Mouse (Mus musculus) thymus, adult 2 months (tissue): Measurements from ENCODE around the gene Hilpda.

Source experiments
- CTCF ChIP-seq: fragments of 200-500 bp; IDR thresholded peaks from 2 replicates; pipeline ENCODE4 v1.5.1; 2012; ENCODE audit warnings: mild to moderate bottlenecking, control low read depth, low read length, moderate library complexity, borderline replicate concordance; ENCODE audit not compliant: control insufficient read depth, poor library complexity, insufficient read depth; ENCODE audit errors: extremely low read depth
- POLR2A ChIP-seq: fragments of 200-500 bp; IDR thresholded peaks from 2 replicates; pipeline ENCODE4 v1.6.1; 2012; ENCODE audit warnings: mild to moderate bottlenecking, low read length, control low read depth, moderate library complexity; ENCODE audit not compliant: control insufficient read depth, poor library complexity, insufficient read depth; ENCODE audit errors: extremely low read depth

DNA sequence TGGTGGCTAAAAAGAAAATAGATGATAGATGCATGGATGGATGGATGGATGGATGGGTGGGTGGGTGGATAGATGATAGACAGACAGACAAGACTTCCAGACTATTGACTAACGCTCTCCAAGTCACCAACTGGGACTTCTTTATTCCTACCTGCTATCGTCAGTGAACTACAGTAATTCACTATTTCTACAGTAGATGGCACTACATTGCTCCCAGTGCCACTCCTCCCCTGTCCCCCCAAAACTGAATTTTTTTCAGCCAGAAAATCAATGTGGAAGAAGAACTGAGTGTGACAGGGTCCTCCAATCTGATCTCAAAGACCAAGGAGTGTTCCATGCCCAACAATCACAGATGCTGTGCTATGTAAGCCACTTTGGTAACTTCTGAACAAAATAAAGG, 30.6 kb upstream of the Hilpda start:
- TF ChIP-seq CTCF (no peak), POLR2A (no peak)
